ENCODE assay signal across 2 mouse cellular contexts in the genomic region with DNA sequence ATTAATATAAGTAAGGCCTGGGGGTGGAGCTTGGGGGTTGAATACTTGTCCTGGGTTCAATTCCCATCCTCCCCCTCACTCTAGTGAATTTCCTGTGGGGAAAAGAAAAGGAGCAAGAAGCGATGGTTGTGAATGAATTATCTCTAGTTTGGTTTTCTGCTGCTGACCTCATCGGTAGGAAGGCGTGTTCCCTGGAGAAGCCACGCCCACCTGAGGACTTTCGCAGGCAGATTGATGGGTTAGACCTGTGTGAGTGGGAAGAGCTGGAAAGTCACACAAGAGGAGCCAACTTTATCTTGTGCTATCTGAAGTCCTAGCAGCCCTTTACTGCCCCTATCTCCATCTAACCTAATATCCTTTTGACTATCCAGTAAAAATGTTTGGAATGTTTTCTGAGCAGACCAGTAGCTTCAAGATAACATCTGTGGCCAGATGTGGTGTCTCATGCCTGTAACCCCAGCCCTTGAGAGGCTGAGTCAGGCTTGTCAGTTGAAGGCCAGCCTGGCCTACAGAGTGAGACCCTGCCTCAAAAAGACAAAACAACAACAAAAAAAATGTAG.
TF ChIP-seq lines count a peak whose summit lies in the region.

No protein-coding gene starts in this region.

TF ChIP-seq in MEL, 35 proteins besides CTCF, POLR2A, EP300 and RAD21:
- TF ChIP-seq MXI1 (IDR thresholded peaks at IDR 0.05; ENCODE audit: low read depth, low read length) (no peak), CHD2 (IDR thresholded peaks at IDR 0.05; ENCODE audit: low read length) (no peak), ZMIZ1 (IDR thresholded peaks at IDR 0.05; ENCODE audit: low read depth, low read length) (no peak), CHD1 (IDR thresholded peaks at IDR 0.05; ENCODE audit: low read depth, low read length) (no peak), KAT2A (conservative IDR thresholded peaks at IDR 0.05; ENCODE audit: low read depth, low read length) (no peak), UBTF (IDR thresholded peaks at IDR 0.05; ENCODE audit: borderline replicate concordance, insufficient read depth, low read depth, low read length) (no peak), MAZ (IDR thresholded peaks at IDR 0.05; ENCODE audit: low read depth, low read length) (no peak), NELFE (IDR thresholded peaks at IDR 0.05; ENCODE audit: low read depth, low read length) (no peak), POLR2AphosphoS5 (IDR thresholded peaks at IDR 0.05; ENCODE audit: borderline replicate concordance, low read depth, low read length) (no peak), TCF12 (IDR thresholded peaks at IDR 0.05; ENCODE audit: low read depth, low read length) (no peak), RCOR1 (IDR thresholded peaks at IDR 0.05; ENCODE audit: low read depth, low read length) (no peak), HCFC1 (IDR thresholded peaks at IDR 0.05; ENCODE audit: low read depth, low read length) (no peak), GABPA (IDR thresholded peaks at IDR 0.05; ENCODE audit: low read depth, low read length) (no peak), TBP (IDR thresholded peaks at IDR 0.05; ENCODE audit: low read depth, low read length) (no peak), JUND (IDR thresholded peaks at IDR 0.05; ENCODE audit: low read depth, low read length) (no peak), MAX (IDR thresholded peaks at IDR 0.05; ENCODE audit: low read length) (no peak), MAFK (IDR thresholded peaks at IDR 0.05; ENCODE audit: borderline replicate concordance, low read depth, low read length) (no peak), MYB (IDR thresholded peaks at IDR 0.05; ENCODE audit: low read depth, low read length) (no peak), SIN3A (IDR thresholded peaks at IDR 0.05; ENCODE audit: low read length) (no peak)

TF ChIP-seq in myocyte, 11 proteins besides CTCF, POLR2A, EP300 and RAD21:
- TF ChIP-seq E2F4 (IDR thresholded peaks at IDR 0.05; ENCODE audit: insufficient read depth) = no peak
- TF ChIP-seq TCF12 (IDR thresholded peaks at IDR 0.05; ENCODE audit: insufficient read depth, poor library complexity, severe bottlenecking) = no peak
- TF ChIP-seq USF1 (IDR thresholded peaks at IDR 0.05; ENCODE audit: low read depth) = no peak
- TF ChIP-seq POLR2AphosphoS2 (IDR thresholded peaks at IDR 0.05; ENCODE audit: insufficient read length, low read depth) = no peak
- TF ChIP-seq MAX (IDR thresholded peaks at IDR 0.05; ENCODE audit: low read depth) = no peak
